Mouse (Mus musculus): ENCODE results near the gene Cnot9. TPM values are rescaled to one million over a fixed set of nuclear protein-coding genes. Genes with fewer than 3 reads are reported as not detected.

Cnot9 gene
- polyA plus RNA-seq, 1 experiment, result 26.8 TPM

Other genes with a start within 250 kb of the Cnot9 start
- gene Gpbar1, start 227.5 kb upstream of the Cnot9 start, polyA plus RNA-seq (2012; rRNA removed), result 0.14 TPM in 1 of 2 replicates, not detected in the other
- gene Aamp, start 221.3 kb upstream of the Cnot9 start, polyA plus RNA-seq (2012; rRNA removed), result 182 and 184 TPM in 2 replicates
- 110 and 135 TPM in 2 replicates for gene Pnkd, start 221.1 kb upstream of the Cnot9 start, polyA plus RNA-seq (2012; rRNA removed)
- gene Tmbim1, start 200.4 kb upstream of the Cnot9 start, polyA plus RNA-seq (2012; rRNA removed), result 25.7 and 33.6 TPM in 2 replicates
- 5.3 and 6.0 TPM in 2 replicates for gene Catip, start 143.9 kb upstream of the Cnot9 start, polyA plus RNA-seq (2012; rRNA removed)
- gene Slc11a1, start 130.9 kb upstream of the Cnot9 start, polyA plus RNA-seq (2012; rRNA removed), result 5.5 and 9.1 TPM in 2 replicates
- 27.4 and 27.7 TPM in 2 replicates for gene Ctdsp1, start 114.5 kb upstream of the Cnot9 start, polyA plus RNA-seq (2012; rRNA removed)
- gene Vil1, start 96.7 kb upstream of the Cnot9 start, polyA plus RNA-seq (2012; rRNA removed), result 0.42 and 0.82 TPM in 2 replicates
- 15.8 and 19.2 TPM in 2 replicates for gene Plcd4, start 36.8 kb downstream of the Cnot9 start, polyA plus RNA-seq (2012; rRNA removed)
- gene Usp37, start 38.2 kb downstream of the Cnot9 start, polyA plus RNA-seq (2012; rRNA removed), result 9.8 and 12.2 TPM in 2 replicates
- gene Zfp142, start 82.2 kb downstream of the Cnot9 start, polyA plus RNA-seq (2012; rRNA removed), result 23.4 and 24.8 TPM in 2 replicates
- 26.4 and 31.5 TPM in 2 replicates for gene Bcs1l, start 82.2 kb downstream of the Cnot9 start, polyA plus RNA-seq (2012; rRNA removed)
- gene Rnf25, start 95.3 kb downstream of the Cnot9 start, polyA plus RNA-seq (2012; rRNA removed), result 127 and 138 TPM in 2 replicates
- gene Stk36, start 95.4 kb downstream of the Cnot9 start, polyA plus RNA-seq (2012; rRNA removed), result 5.5 and 6.2 TPM in 2 replicates
- gene Ttll4, start 155.7 kb downstream of the Cnot9 start, polyA plus RNA-seq (2012; rRNA removed), result 18.8 and 19.2 TPM in 2 replicates
- gene Cyp27a1, start 207.5 kb downstream of the Cnot9 start, polyA plus RNA-seq (2012; rRNA removed), result 14.1 and 14.5 TPM in 2 replicates
- 0.76 and 0.88 TPM in 2 replicates for gene Prkag3, start 243.2 kb downstream of the Cnot9 start, polyA plus RNA-seq (2012; rRNA removed)

Measured in frontal cortex, adult 2 months (tissue).